Mouse (Mus musculus) adrenal gland, postnatal 14 days (tissue): ENCODE results near the gene Hdac1. TPM values are rescaled to one million over a fixed set of nuclear protein-coding genes. Genes with fewer than 3 reads are reported as not detected.
"Not testable (repeated sequence)": the region's sequence is repeated elsewhere in the genome, so short reads cannot be mapped to it uniquely, and the experiment has no call there.

ENCODE experiments used
- DNase-seq: peaks from one replicate; pipeline ENCODE4 v3.0.0; 2021; ENCODE audit warnings: mixed read lengths
- total RNA-seq: library from RNA; stranded (reverse); gene quantifications from 2 replicates; pipeline ENCODE4 v1.2.3, GENCODE M21; 2021

Hdac1 gene
- total RNA-seq, 1 experiment from 2014 or later = 55.7 TPM

DNA sequence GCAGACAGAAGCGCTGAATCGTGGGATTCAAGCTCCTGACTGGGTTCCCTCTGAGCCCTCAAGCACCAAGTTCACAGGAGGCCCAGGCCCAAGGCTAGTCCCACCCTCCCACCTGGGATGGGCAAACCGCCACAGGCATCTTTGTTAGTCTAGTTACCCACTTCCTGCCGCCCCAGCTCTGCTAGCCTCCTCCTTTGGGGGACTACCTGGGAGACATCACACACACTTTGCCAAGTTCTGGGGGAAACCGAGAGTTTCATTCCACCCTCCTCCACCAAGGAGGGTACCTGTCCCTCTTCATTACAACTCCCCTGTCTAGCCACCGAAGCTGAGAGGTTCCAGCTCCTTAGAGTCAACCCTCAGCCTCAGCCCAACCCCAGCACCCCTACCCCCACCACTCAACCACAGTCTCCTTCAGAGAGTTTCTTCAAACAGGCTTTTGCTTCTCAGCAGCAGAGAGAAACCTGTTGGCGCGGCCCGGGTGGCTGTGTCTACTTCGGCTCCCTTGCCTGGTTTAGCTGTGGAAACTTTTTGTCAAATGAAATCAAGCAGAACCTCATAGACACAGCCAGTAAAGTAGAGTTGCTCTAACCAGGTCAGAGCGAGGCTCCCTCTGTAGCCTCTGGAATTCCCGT lies 15.9 kb upstream of the Hdac1 start:
- peak; percentile 35 for DNase-seq

GRCm38 (mm10) chr4:129557256-129557808 lies 14.8 kb upstream of the Hdac1 start:
- DNase-seq = peak; percentile 11

- peak; percentile 97 for DNase-seq
Observed at GRCm38 (mm10) chr4:129556532-129557223, 14.2 kb upstream of the Hdac1 start.

- no peak for DNase-seq
Observed at GRCm38 (mm10) chr4:129555862-129556531, 13.5 kb upstream of the Hdac1 start.

DNA sequence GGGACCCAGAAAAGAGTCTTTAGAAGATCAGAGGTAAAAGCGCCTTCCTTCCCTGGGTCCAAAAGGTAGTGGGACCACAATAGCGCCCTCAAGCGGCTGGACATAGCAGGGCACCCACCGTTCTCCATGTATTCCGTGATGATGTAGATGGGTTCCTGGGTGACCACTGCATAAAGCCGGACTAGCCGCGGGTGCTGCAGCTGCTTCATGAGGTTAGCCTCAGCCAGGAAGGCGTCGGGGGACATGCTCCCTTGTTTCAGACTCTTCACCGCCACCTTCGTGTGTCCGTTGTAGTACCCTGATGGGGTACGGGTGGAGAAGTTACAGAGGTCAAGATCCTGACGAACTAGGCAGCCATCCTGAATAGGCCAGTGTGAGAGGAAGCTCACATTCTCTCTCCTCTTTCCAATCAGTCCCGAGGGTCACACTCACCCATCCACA lies 12.9 kb upstream of the Hdac1 start:
- peak; percentile 89 for DNase-seq

GRCm38 (mm10) chr4:129554512-129554911 lies 12.0 kb upstream of the Hdac1 start:
- DNase-seq = not testable (repeated sequence)

GRCm38 (mm10) chr4:129550295-129550694 lies 7.8 kb upstream of the Hdac1 start:
- no peak for DNase-seq

- peak; percentile 43 for DNase-seq
Observed at GRCm38 (mm10) chr4:129549306-129549705, 6.8 kb upstream of the Hdac1 start.

DNA sequence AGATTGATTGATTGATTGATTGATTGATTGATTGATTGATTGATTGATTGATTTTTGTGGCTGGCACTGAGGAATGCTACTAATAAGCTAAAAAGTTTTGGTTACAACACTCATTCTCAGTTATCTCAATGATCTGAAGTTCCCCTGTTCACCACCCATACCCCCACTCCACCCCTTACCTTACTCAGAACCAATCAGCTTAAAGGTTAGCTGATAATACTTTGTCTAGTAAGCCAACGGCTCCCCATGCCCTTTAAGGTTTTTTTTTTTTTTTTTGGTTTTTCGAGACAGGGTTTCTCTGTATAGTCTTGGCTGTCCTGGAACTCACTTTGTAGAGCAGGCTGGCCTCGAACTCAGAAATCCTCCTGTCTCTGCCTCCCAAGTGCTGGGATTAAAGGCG lies 5.1 kb upstream of the Hdac1 start:
- DNase-seq = not testable (repeated sequence)

DNA sequence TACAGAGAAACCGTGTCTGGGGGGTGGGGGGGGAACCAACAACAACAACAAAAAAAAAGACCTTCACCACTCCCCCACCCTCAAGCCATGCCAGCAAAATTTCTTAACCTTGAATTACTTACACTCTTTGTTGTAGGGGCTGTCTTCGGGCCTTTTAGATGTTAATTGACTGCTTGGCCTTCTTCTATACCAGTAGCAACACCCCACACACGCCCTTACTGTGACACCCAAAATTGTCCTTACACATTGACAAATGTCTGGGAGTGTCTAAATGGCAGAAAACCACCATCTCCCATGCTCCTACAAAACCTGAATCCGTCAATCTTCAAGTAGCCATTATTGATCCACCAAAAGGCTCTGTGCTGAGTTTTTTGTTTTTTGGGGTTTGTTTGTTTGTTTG lies 1.6 kb upstream of the Hdac1 start:
- no peak for DNase-seq

DNA sequence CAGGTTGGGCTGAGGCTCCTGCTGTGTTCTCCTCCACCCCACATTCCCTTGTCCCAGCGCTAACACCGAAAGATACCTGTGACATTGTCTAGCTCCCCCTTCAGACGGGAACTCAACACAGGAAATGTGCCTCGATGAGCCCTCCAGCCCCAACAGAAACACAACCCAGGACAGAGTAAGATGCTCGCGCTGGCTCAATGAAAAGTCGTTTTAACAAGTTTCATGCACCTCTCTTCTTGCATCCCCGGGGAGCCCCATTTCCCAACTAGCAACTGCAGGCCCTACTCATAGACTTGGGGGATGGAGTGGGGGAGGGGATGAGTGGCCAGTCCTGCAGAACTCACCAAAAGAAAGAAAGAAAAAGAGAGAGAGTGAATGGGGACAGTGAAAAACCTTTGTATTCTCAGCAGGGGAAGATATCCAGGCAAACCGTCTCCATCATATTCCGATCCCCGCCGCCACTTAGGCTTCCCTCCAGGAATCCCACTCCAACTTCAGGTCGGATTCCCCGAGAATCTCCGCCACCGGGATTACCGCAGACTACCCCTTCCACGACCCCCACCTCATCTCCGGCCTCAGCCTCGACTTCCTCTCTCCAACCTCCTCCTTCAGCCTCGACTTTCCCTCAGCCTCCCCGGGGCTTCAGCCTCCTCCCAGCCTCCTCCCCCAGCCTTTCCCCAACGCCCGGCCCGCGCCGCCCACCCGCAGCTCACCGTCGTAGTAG lies 483 bp downstream of the Hdac1 start:
- DNase-seq = peak; percentile 39

DNA sequence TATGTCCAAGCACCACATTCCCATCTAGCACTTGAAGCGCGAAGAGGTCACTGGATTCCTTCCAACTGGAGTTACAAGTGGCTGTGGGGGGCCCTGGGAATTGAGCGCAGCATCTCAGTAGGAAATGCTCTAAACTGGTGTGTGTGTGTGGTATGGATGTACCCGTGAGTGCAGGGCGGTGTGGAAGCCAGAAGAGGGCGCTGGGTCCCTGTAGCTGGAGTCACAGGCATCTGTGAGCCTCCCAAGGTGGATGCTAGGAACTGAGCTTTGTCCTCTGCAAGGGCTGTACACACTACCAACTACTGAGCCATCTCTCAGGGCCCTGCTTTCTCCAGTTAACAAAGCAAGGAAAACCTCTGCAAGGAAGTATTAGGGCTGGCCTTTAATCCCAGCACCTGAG lies 2.5 kb downstream of the Hdac1 start:
- peak; percentile 71 for DNase-seq

GRCm38 (mm10) chr4:129528901-129529300 lies 13.6 kb downstream of the Hdac1 start:
- not testable (repeated sequence) for DNase-seq

GRCm38 (mm10) chr4:129525889-129526288 lies 16.6 kb downstream of the Hdac1 start:
- DNase-seq = no peak

DNA sequence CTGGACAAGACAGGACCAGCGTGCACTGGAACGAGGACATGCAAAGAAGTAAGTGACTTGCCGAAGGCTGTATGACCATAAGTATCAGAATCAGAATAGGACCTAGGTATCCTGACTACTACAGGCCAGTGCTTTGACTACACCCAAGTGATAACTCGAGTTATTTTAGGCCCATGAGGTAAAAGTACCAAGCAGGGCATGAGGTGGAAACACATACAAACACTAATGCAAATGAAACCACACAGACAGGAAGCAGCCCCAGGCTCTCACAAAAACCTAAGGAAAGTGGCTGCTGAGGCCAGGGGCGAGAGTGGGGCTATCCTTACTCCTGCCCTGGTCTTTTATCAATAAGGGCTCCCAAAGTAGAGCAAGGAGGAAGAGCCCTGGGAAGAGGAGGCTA lies 17.2 kb downstream of the Hdac1 start:
- no peak for DNase-seq

GRCm38 (mm10) chr4:129518519-129518918 lies 24.0 kb downstream of the Hdac1 start:
- no peak for DNase-seq

GRCm38 (mm10) chr4:129516925-129517324 lies 25.6 kb downstream of the Hdac1 start:
- no peak for DNase-seq

- DNase-seq = peak; percentile 87
Observed at GRCm38 (mm10) chr4:129514300-129514898, 28.1 kb downstream of the Hdac1 start.

DNA sequence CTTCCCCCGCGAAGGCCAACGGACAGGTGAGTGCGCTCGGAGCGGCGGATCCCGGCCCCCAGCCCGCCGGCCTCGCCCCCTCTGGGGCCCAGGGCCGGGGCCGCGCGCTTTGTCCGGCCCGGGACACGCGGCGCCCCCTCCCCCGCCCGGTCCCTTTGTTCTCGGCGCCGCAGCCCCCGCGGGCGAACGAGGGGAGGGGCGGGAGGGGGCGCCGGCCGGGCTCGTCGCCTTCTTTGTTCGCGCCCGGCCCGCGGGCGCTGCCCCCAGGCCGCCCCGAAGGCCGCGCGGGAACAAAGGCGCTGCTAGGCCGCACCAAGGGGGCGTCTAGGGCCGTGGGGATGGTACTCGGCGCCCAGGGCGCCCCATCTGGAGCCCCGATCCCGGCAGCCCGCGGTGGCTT lies 28.6 kb downstream of the Hdac1 start:
- no peak for DNase-seq

DNA sequence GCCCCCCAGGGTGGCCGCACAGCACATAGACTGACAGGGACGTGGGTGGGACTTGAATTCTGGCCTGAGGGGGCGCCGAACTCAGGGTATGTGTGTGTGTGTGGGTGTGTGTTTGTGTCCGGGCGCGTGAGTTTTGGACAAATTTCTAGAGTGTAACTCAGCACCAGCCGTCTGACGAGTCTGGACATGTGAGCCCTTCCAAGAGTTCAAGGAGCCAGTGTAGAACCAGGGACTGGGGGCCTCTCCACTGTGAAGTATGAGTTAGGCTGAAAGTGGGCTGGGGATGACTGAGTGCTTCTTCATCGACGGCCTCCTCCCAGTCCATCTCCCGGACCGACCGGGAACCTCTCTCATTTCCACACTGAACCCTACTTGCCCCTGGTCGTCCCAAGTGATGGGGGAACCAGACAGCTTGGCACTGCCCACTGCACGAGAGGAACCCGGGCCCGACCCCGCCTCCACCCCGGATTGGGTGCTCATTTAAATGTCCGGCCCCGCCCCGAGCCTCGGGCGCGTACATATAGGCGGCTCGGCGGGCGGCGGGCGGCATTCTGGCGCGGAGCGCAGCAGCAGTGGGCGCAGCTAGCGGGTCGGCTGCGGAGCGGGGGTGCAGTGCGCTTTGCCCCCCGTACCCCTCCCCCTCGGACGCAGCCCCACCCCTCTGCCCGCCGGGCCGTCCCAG lies 29.3 kb downstream of the Hdac1 start, which contains the start of gene Marcksl1:
Gene Marcksl1, plus strand, starts transcription at position 496 of the 682 bp plus-strand sequence.
- DNase-seq = peak; percentile 94

GRCm38 (mm10) chr4:129511413-129512096 lies 31.0 kb downstream of the Hdac1 start:
- no peak for DNase-seq
